Mouse (Mus musculus): ENCODE measurements around the gene Tbx2.
A peak's percentile ranks its signal among the peaks of the same experiment; 100 is the strongest.

Tbx2 gene

GRCm38 (mm10) chr11:85825031-85825430, 7.3 kb upstream of the Tbx2 start:
- no peak for DNase-seq (ENCODE audit: low spot score)

GRCm38 (mm10) chr11:85825823-85826222, 6.5 kb upstream of the Tbx2 start:
- DNase-seq (ENCODE audit: low spot score), result peak; percentile 44

- peak; percentile 66 for DNase-seq (ENCODE audit: low spot score)
These were observed 5.0 kb upstream of the Tbx2 start for GRCm38 (mm10) chr11:85827342-85827741.

GRCm38 (mm10) chr11:85828691-85829519, 3.4 kb upstream of the Tbx2 start:
- DNase-seq (ENCODE audit: low spot score), result no peak

- peak; percentile 62 for DNase-seq (ENCODE audit: low spot score)
These were observed 2.6 kb upstream of the Tbx2 start for GRCm38 (mm10) chr11:85829520-85830440.

GRCm38 (mm10) chr11:85830901-85831341, 1.4 kb upstream of the Tbx2 start:
- peak; percentile 79 for DNase-seq (ENCODE audit: low spot score)

GRCm38 (mm10) chr11:85831656-85832230, 608 bp upstream of the Tbx2 start:
- DNase-seq (ENCODE audit: low spot score), result peak; percentile 47

- peak; percentile 60 for DNase-seq (ENCODE audit: low spot score)
These were observed 750 bp downstream of the Tbx2 start for GRCm38 (mm10) chr11:85833081-85833521.

- DNase-seq (ENCODE audit: low spot score), result no peak
These were observed 1.5 kb downstream of the Tbx2 start for GRCm38 (mm10) chr11:85833761-85834385.

- peak; percentile 44 for DNase-seq (ENCODE audit: low spot score)
These were observed 2.1 kb downstream of the Tbx2 start for GRCm38 (mm10) chr11:85834386-85834931.

GRCm38 (mm10) chr11:85835001-85835752, 2.8 kb downstream of the Tbx2 start:
- DNase-seq (ENCODE audit: low spot score), result no peak

- peak; percentile 53 for DNase-seq (ENCODE audit: low spot score)
These were observed 3.6 kb downstream of the Tbx2 start for GRCm38 (mm10) chr11:85835753-85836522.

- peak; percentile 48 for DNase-seq (ENCODE audit: low spot score)
These were observed 4.4 kb downstream of the Tbx2 start for GRCm38 (mm10) chr11:85836523-85837290.

- DNase-seq (ENCODE audit: low spot score), result no peak
These were observed 4.9 kb downstream of the Tbx2 start for GRCm38 (mm10) chr11:85837291-85837647.

GRCm38 (mm10) chr11:85837648-85838423, 5.5 kb downstream of the Tbx2 start:
- peak; percentile 56 for DNase-seq (ENCODE audit: low spot score)

- DNase-seq (ENCODE audit: low spot score), result no peak
These were observed 6.3 kb downstream of the Tbx2 start for GRCm38 (mm10) chr11:85838424-85839257.

- no peak for DNase-seq (ENCODE audit: low spot score)
These were observed 7.1 kb downstream of the Tbx2 start for GRCm38 (mm10) chr11:85839258-85840030.

Measured in embryo, embryonic 10 days (tissue).